Mouse (Mus musculus): ENCODE measurements around the gene Reln. TPM values are rescaled to one million over a fixed set of nuclear protein-coding genes. Genes with fewer than 3 reads are reported as not detected.

Gene Reln
- polyA plus RNA-seq, 1 experiment = 1.7 TPM

DNA sequence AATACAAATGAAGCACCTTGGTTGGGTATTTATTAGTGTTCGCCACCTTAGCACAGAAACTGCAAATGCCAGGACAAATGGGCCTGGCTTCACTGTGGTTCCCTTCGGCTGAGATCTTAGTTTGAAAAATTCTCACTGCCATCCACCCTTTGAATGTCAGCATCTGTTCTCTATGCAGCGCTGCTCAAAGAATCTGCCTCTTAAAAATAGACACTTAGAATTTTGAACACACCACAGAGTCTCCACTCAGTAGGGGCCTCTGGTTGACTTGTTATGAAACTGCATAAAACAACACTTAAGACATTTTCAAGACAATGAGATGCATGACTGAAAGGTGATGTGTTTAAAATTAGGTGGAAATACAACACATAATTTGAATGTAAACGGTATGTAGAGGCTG lies 387.4 kb downstream of the Reln start:
- Histone ChIP-seq H3K27ac (ENCODE audit: insufficient read depth, low read length) (no peak overlapping the region), H3K4me1 (ENCODE audit: control insufficient read depth, insufficient read depth, low read length) (no peaks in the 10 kb centered on the region), H3K4me3 (ENCODE audit: insufficient read depth, low read length) (no peak overlapping the region)
- TF ChIP-seq POLR2A (IDR thresholded peaks at IDR 0.05; ENCODE audit: low read depth, low read length) = no peak
- TF ChIP-seq CTCF (IDR thresholded peaks at IDR 0.05; ENCODE audit: borderline replicate concordance, insufficient read depth, low read length) = no peak

GRCm38 (mm10) chr5:21949507-21949897 lies 395.0 kb downstream of the Reln start:
- no peak for TF ChIP-seq POLR2A (IDR thresholded peaks at IDR 0.05; ENCODE audit: low read depth, low read length)
- TF ChIP-seq CTCF (IDR thresholded peaks at IDR 0.05; ENCODE audit: borderline replicate concordance, insufficient read depth, low read length) = no peak
- no peak overlapping the region for H3K4me3 ChIP-seq (ENCODE audit: insufficient read depth, low read length)
- no peaks in the 10 kb centered on the region for H3K4me1 ChIP-seq (ENCODE audit: control insufficient read depth, insufficient read depth, low read length)
- no peak overlapping the region for H3K27ac ChIP-seq (ENCODE audit: insufficient read depth, low read length)

GRCm38 (mm10) chr5:21948736-21949506 lies 395.6 kb downstream of the Reln start:
- TF ChIP-seq POLR2A (IDR thresholded peaks at IDR 0.05; ENCODE audit: low read depth, low read length) (no peak), CTCF (IDR thresholded peaks at IDR 0.05; ENCODE audit: borderline replicate concordance, insufficient read depth, low read length) (no peak)
- Histone ChIP-seq H3K27ac (ENCODE audit: insufficient read depth, low read length) (no peak overlapping the region), H3K4me3 (ENCODE audit: insufficient read depth, low read length) (no peak overlapping the region), H3K4me1 (ENCODE audit: control insufficient read depth, insufficient read depth, low read length) (no peaks in the 10 kb centered on the region)

- Histone ChIP-seq H3K4me1 (ENCODE audit: control insufficient read depth, insufficient read depth, low read length) (no peaks in the 10 kb centered on the region), H3K27ac (ENCODE audit: insufficient read depth, low read length) (no peak overlapping the region), H3K4me3 (ENCODE audit: insufficient read depth, low read length) (no peak overlapping the region)
- TF ChIP-seq POLR2A (IDR thresholded peaks at IDR 0.05; ENCODE audit: low read depth, low read length) (no peak), CTCF (IDR thresholded peaks at IDR 0.05; ENCODE audit: borderline replicate concordance, insufficient read depth, low read length) (no peak)
Observed at GRCm38 (mm10) chr5:21947610-21948381, 396.7 kb downstream of the Reln start.

DNA sequence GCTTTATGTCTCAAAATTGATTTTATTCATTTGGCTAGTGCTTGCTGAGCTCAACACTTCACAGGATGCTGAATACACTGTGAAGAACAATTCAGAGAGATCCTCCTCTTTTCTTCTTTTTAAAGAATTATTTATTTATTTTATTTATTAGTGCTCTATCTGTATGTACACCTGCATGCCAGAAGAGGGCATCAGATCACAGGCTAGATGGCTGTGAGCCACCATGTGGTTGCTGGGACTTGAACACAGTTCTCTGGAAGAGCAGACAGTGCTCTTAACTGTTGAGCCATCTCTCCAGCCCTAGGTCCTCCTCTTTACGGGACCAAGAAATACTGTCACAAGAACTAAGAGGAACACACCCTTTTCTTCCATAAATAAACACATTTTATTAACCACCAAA lies 399.9 kb downstream of the Reln start:
- no peaks in the 10 kb centered on the region for H3K4me1 ChIP-seq (ENCODE audit: control insufficient read depth, insufficient read depth, low read length)
- H3K4me3 ChIP-seq (ENCODE audit: insufficient read depth, low read length) = no peak overlapping the region
- no peak overlapping the region for H3K27ac ChIP-seq (ENCODE audit: insufficient read depth, low read length)
- no peak for TF ChIP-seq POLR2A (IDR thresholded peaks at IDR 0.05; ENCODE audit: low read depth, low read length)
- TF ChIP-seq CTCF (IDR thresholded peaks at IDR 0.05; ENCODE audit: borderline replicate concordance, insufficient read depth, low read length) = no peak; the same call in 1 of the 2 replicates

GRCm38 (mm10) chr5:21939405-21939804 lies 405.1 kb downstream of the Reln start:
- H3K27ac ChIP-seq (ENCODE audit: insufficient read depth, low read length) = no peak overlapping the region
- H3K4me3 ChIP-seq (ENCODE audit: insufficient read depth, low read length) = no peak overlapping the region
- no peaks in the 10 kb centered on the region for H3K4me1 ChIP-seq (ENCODE audit: control insufficient read depth, insufficient read depth, low read length)
- no peak for TF ChIP-seq CTCF (IDR thresholded peaks at IDR 0.05; ENCODE audit: borderline replicate concordance, insufficient read depth, low read length)
- no peak for TF ChIP-seq POLR2A (IDR thresholded peaks at IDR 0.05; ENCODE audit: low read depth, low read length)

GRCm38 (mm10) chr5:21938138-21938537 lies 406.4 kb downstream of the Reln start:
- H3K4me3 ChIP-seq (ENCODE audit: insufficient read depth, low read length) = no peak overlapping the region
- H3K4me1 ChIP-seq (ENCODE audit: control insufficient read depth, insufficient read depth, low read length) = no peaks in the 10 kb centered on the region
- no peak overlapping the region for H3K27ac ChIP-seq (ENCODE audit: insufficient read depth, low read length)
- no peak for TF ChIP-seq POLR2A (IDR thresholded peaks at IDR 0.05; ENCODE audit: low read depth, low read length)
- no peak for TF ChIP-seq CTCF (IDR thresholded peaks at IDR 0.05; ENCODE audit: borderline replicate concordance, insufficient read depth, low read length)

GRCm38 (mm10) chr5:21936627-21937026 lies 407.9 kb downstream of the Reln start:
- TF ChIP-seq POLR2A (IDR thresholded peaks at IDR 0.05; ENCODE audit: low read depth, low read length) (no peak), CTCF (IDR thresholded peaks at IDR 0.05; ENCODE audit: borderline replicate concordance, insufficient read depth, low read length) (no peak)
- Histone ChIP-seq H3K4me3 (ENCODE audit: insufficient read depth, low read length) (no peak overlapping the region), H3K27ac (ENCODE audit: insufficient read depth, low read length) (no peak overlapping the region), H3K4me1 (ENCODE audit: control insufficient read depth, insufficient read depth, low read length) (no peaks in the 10 kb centered on the region)

DNA sequence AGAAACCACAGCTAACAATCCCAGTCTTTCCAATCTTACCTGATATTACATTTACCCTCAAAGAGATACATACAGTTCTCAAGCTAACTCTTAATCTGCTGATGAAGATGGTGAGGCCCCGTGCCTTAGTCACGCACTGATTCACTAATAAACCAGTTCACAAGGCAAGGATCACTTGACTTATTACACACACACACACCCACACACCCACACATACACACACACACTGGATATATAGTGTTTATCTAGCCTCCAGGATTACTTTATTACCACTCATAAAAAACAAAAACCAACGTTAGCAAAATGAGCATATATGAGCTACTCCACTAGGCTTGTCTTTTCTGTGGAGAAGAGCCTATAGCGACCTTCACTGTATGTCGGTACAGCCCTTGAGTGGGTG lies 408.4 kb downstream of the Reln start:
- no peak overlapping the region for H3K27ac ChIP-seq (ENCODE audit: insufficient read depth, low read length)
- H3K4me1 ChIP-seq (ENCODE audit: control insufficient read depth, insufficient read depth, low read length) = no peaks in the 10 kb centered on the region
- no peak overlapping the region for H3K4me3 ChIP-seq (ENCODE audit: insufficient read depth, low read length)
- no peak for TF ChIP-seq CTCF (IDR thresholded peaks at IDR 0.05; ENCODE audit: borderline replicate concordance, insufficient read depth, low read length)
- no peak for TF ChIP-seq POLR2A (IDR thresholded peaks at IDR 0.05; ENCODE audit: low read depth, low read length)

GRCm38 (mm10) chr5:21934811-21935396 lies 409.6 kb downstream of the Reln start:
- no peak overlapping the region for H3K4me3 ChIP-seq (ENCODE audit: insufficient read depth, low read length)
- no peak for TF ChIP-seq CTCF (IDR thresholded peaks at IDR 0.05; ENCODE audit: borderline replicate concordance, insufficient read depth, low read length)
- TF ChIP-seq POLR2A (IDR thresholded peaks at IDR 0.05; ENCODE audit: low read depth, low read length) = no peak
- no peak overlapping the region for H3K27ac ChIP-seq (ENCODE audit: insufficient read depth, low read length)
- H3K4me1 ChIP-seq (ENCODE audit: control insufficient read depth, insufficient read depth, low read length) = no peaks in the 10 kb centered on the region
